Mouse (Mus musculus): Measurements from ENCODE around the gene Fam216a.

- no peak for TF ChIP-seq POLR2A (IDR thresholded peaks at IDR 0.05; ENCODE audit: borderline replicate concordance, low read depth, low read length)
- TF ChIP-seq CTCF (IDR thresholded peaks at IDR 0.05; ENCODE audit: low read depth, low read length), result no peak
These were observed 40.7 kb upstream of the Fam216a start for GRCm38 (mm10) chr5:122412826-122413225.
